Mouse (Mus musculus) G1E (cell line): ENCODE measurements around the gene Irf7. TPM values are rescaled to one million over a fixed set of nuclear protein-coding genes. Genes with fewer than 3 reads are reported as not detected.

Experiments
- ATAC-seq: 2 replicates; pipeline ENCODE4 v1.8.0; 2016; ENCODE audit warnings: mild to moderate bottlenecking; ENCODE audit not compliant: insufficient number of reproducible peaks, poor library complexity, low FRiP score, severe bottlenecking; ENCODE audit errors: extremely low read depth
- DNase-seq: peaks from one replicate; pipeline ENCODE4 v3.0.0; 2012; ENCODE audit warnings: low spot score
- H3K27me3 ChIP-seq: 2 replicates; pipeline ENCODE4 v1.6.1; 2012; ENCODE audit warnings: mild to moderate bottlenecking, low read length, inconsistent platforms; ENCODE audit not compliant: insufficient read depth
- H3K36me3 ChIP-seq: replicated peaks from 2 replicates; pipeline ENCODE3; 2012; ENCODE audit warnings: mild to moderate bottlenecking, inconsistent platforms
- H3K4me1 ChIP-seq: 2 replicates; pipeline ENCODE4 v1.6.1; 2012; ENCODE audit warnings: low read depth, low read length, inconsistent platforms, mixed read lengths; ENCODE audit not compliant: insufficient read depth
- H3K4me3 ChIP-seq: 2 replicates; pipeline ENCODE4 v1.5.1; 2012; ENCODE audit warnings: low read depth, mild to moderate bottlenecking, inconsistent platforms, low read length, moderate library complexity, mixed read lengths
- H3K9me3 ChIP-seq: replicated peaks from 2 replicates; pipeline ENCODE4 v1.6.1; 2012; ENCODE audit warnings: inconsistent platforms
- CTCF ChIP-seq: IDR thresholded peaks from 2 replicates; pipeline ENCODE4 v1.5.1; 2012; ENCODE audit warnings: low read depth, low read length, inconsistent platforms, mixed read lengths
- GATA1 ChIP-seq: IDR thresholded peaks from 2 replicates; pipeline ENCODE4 v1.6.1; 2012; ENCODE audit warnings: borderline replicate concordance, low read length, inconsistent platforms, mixed read lengths
- GATA2 ChIP-seq: IDR thresholded peaks from 2 replicates; pipeline ENCODE4 v1.6.1; 2012; ENCODE audit warnings: low read depth, low read length, inconsistent platforms, borderline replicate concordance
- POLR2AphosphoS5 ChIP-seq: IDR thresholded peaks from 2 replicates; pipeline ENCODE4 v1.6.1; 2012; ENCODE audit warnings: low read depth, low read length, inconsistent platforms; ENCODE audit not compliant: insufficient replicate concordance
- TAL1 ChIP-seq: conservative IDR thresholded peaks from 2 replicates; pipeline ENCODE4 v1.6.1; 2012; ENCODE audit warnings: low read depth, low read length, inconsistent platforms, mixed read lengths
- polyA plus RNA-seq: library from polyadenylated mRNA; stranded (reverse); fragments of >175 nt; gene quantifications from 2 replicates; pipeline ENCODE4 v1.2.3, GENCODE M21; 2012
- total RNA-seq, 2 experiments: library from RNA; stranded (forward) in 1 of 2; stranded (reverse) in 1 of 2; fragments of 200-1000 nt in 1 of 2; fragments of >200 nt in 1 of 2; fragmentation: Nextera tagmentation in 1 of 2; gene quantifications; 2 replicates each; pipeline ENCODE4 v1.2.3; 2014 to 2017

The Irf7 gene
- total and polyA plus RNA-seq, 3 experiments: 1.6 to 12.9 (median 6.8) TPM

DNA sequence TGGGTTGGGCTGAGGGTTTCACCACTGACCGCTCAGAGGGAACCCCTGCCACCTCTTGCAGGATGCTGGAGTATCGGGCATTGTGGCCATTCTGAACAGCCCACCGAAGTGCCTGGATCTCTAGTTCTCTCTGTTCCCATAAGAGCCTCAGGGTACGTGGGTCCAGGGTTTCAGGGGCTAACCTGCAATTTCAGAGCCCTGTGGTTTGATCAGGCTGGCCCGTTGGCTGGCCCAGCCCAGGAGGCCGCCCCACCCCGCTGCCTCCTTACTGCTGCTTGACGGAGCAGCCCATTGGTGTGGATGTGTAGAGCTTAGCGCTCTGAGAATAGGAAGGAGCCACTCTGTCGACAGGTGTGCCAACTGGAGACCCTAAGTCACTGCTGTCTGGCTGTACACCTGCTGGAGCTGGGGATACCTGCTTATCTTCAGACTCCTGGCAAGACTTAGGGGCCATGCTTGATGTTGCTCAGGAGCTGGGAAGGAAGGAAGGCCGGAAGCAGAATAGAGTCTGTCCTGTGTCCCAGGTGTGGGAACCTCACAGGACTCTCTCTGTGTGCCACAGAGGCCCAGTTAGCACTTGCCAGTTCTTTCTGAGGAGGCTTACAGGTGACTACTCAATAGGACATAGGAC is 52.6 kb downstream of the Irf7 start, which contains the start of gene Lmntd2:
Gene Lmntd2, minus strand, starts transcription at position 476 of the 631 bp plus-strand sequence.
- peaks cover 24% of the 10 kb centered on the region for H3K36me3 ChIP-seq
- peaks cover 51% of the 10 kb centered on the region for H3K4me1 ChIP-seq
- peak within 1 kb of the TSS; percentile 80 for H3K4me3 ChIP-seq
- ATAC-seq: no peak
- DNase-seq: no peak
- TF ChIP-seq GATA1 (no peak), POLR2AphosphoS5 (no peak), GATA2 (no peak), CTCF (no peak), TAL1 (no peak)
- peaks cover 50% of the 10 kb centered on the region for H3K27me3 ChIP-seq
- H3K9me3 ChIP-seq: no peaks in the 10 kb centered on the region

DNA sequence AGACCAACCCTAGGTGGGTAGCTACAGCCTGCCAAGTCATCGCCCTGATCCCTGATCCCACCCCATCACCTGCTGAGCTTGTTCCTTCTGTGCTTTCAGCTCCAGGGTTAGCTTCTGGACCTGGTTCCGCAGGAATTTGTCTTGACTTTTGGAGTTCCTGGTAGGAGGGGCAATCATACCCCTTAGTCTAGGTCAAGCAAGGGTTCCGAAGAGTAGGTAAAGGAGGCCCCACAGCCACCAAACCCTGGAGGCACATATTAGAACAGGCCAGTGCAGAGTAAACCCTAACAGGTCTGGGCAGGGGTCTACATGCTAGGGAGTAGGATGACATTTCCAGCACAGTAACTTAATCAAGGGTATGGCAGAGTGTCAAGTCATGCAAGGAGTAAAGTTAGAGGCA is 53.1 kb downstream of the Irf7 start:
- Histone ChIP-seq H3K36me3 (peaks cover 18% of the 10 kb centered on the region), H3K27me3 (peaks cover 56% of the 10 kb centered on the region), H3K9me3 (no peaks in the 10 kb centered on the region), H3K4me3 (no peak overlapping the region), H3K4me1 (peaks cover 45% of the 10 kb centered on the region)
- DNase-seq: no peak
- no peak for ATAC-seq
- TF ChIP-seq POLR2AphosphoS5 (no peak), CTCF (no peak), GATA1 (no peak), GATA2 (no peak), TAL1 (no peak)

Other genes with a start within 250 kb of the Irf7 start
Only the 20 nearest of the 30 such genes appear.
- 2.9 and 6.7 TPM in 2 replicates for gene Sigirr, start 165.9 kb downstream of the Irf7 start, total RNA-seq (2014; fragmentation: Nextera tagmentation)
- gene Sigirr, start 165.9 kb downstream of the Irf7 start, total RNA-seq (2017): 6.1 and 8.6 TPM in 2 replicates
- 6.2 and 6.9 TPM in 2 replicates for gene Sigirr, start 165.9 kb downstream of the Irf7 start, polyA plus RNA-seq
- gene Ano9, start 148.7 kb downstream of the Irf7 start, total RNA-seq (2014; fragmentation: Nextera tagmentation): 0.23 TPM in 1 of 2 replicates, not detected in the other
- 0.06 and 1.7 TPM in 2 replicates for gene Ano9, start 148.7 kb downstream of the Irf7 start, total RNA-seq (2017)
- gene Ano9, start 148.7 kb downstream of the Irf7 start, polyA plus RNA-seq: not detected in 2 replicates
- gene Ptdss2, start 144.1 kb downstream of the Irf7 start, total RNA-seq (2014; fragmentation: Nextera tagmentation): 10.2 and 43.3 TPM in 2 replicates
- gene Ptdss2, start 144.1 kb downstream of the Irf7 start, total RNA-seq (2017): 3.9 and 4.5 TPM in 2 replicates
- 29.4 and 45.3 TPM in 2 replicates for gene Ptdss2, start 144.1 kb downstream of the Irf7 start, polyA plus RNA-seq
- 14.7 and 16.3 TPM in 2 replicates for gene Rnh1, start 93.6 kb downstream of the Irf7 start, total RNA-seq (2014; fragmentation: Nextera tagmentation)
- 40.6 and 51.8 TPM in 2 replicates for gene Rnh1, start 93.6 kb downstream of the Irf7 start, total RNA-seq (2017)
- 3.0 and 12.6 TPM in 2 replicates for gene Rnh1, start 93.6 kb downstream of the Irf7 start, polyA plus RNA-seq
- gene Hras, start 72.5 kb downstream of the Irf7 start, total RNA-seq (2014; fragmentation: Nextera tagmentation): 30.3 and 32.7 TPM in 2 replicates
- gene Hras, start 72.5 kb downstream of the Irf7 start, total RNA-seq (2017): 29.3 and 31.5 TPM in 2 replicates
- 31.1 and 38.9 TPM in 2 replicates for gene Hras, start 72.5 kb downstream of the Irf7 start, polyA plus RNA-seq
- gene Lrrc56, start 72.3 kb downstream of the Irf7 start, total RNA-seq (2014; fragmentation: Nextera tagmentation): 2.3 and 2.8 TPM in 2 replicates
- 1.3 and 2.7 TPM in 2 replicates for gene Lrrc56, start 72.3 kb downstream of the Irf7 start, total RNA-seq (2017)
- 3.3 and 4.0 TPM in 2 replicates for gene Lrrc56, start 72.3 kb downstream of the Irf7 start, polyA plus RNA-seq
- gene Lmntd2, start 52.4 kb downstream of the Irf7 start, total RNA-seq (2014; fragmentation: Nextera tagmentation): 1.6 and 2.2 TPM in 2 replicates
- 0.52 and 0.93 TPM in 2 replicates for gene Lmntd2, start 52.4 kb downstream of the Irf7 start, total RNA-seq (2017)
- gene Lmntd2, start 52.4 kb downstream of the Irf7 start, polyA plus RNA-seq: 0.42 and 0.49 TPM in 2 replicates
- 15.6 and 51.8 TPM in 2 replicates for gene Rassf7, start 50.6 kb downstream of the Irf7 start, total RNA-seq (2014; fragmentation: Nextera tagmentation)
- gene Rassf7, start 50.6 kb downstream of the Irf7 start, total RNA-seq (2017): 4.9 and 8.9 TPM in 2 replicates
- gene Rassf7, start 50.6 kb downstream of the Irf7 start, polyA plus RNA-seq: 14.1 and 16.8 TPM in 2 replicates
- gene Phrf1, start 37.7 kb downstream of the Irf7 start, total RNA-seq (2014; fragmentation: Nextera tagmentation): 73.1 and 77.4 TPM in 2 replicates
- 45.1 and 61.4 TPM in 2 replicates for gene Phrf1, start 37.7 kb downstream of the Irf7 start, total RNA-seq (2017)
- gene Phrf1, start 37.7 kb downstream of the Irf7 start, polyA plus RNA-seq: 159 and 173 TPM in 2 replicates
- gene Cdhr5, start 10.3 kb upstream of the Irf7 start, total RNA-seq (2014; fragmentation: Nextera tagmentation): not detected in 2 replicates
- 0.05 TPM in 1 of 2 replicates, not detected in the other for gene Cdhr5, start 10.3 kb upstream of the Irf7 start, total RNA-seq (2017)
- not detected in 2 replicates for gene Cdhr5, start 10.3 kb upstream of the Irf7 start, polyA plus RNA-seq
- gene Sct, start 12.7 kb upstream of the Irf7 start, total RNA-seq (2014; fragmentation: Nextera tagmentation): not detected in 2 replicates
- gene Sct, start 12.7 kb upstream of the Irf7 start, total RNA-seq (2017): not detected in 2 replicates
- not detected in 2 replicates for gene Sct, start 12.7 kb upstream of the Irf7 start, polyA plus RNA-seq
- gene Drd4, start 25.5 kb upstream of the Irf7 start, total RNA-seq (2014; fragmentation: Nextera tagmentation): not detected in 2 replicates
- 0.38 TPM in 1 of 2 replicates, not detected in the other for gene Drd4, start 25.5 kb upstream of the Irf7 start, total RNA-seq (2017)
- not detected in 2 replicates for gene Drd4, start 25.5 kb upstream of the Irf7 start, polyA plus RNA-seq
- gene Deaf1, start 61.2 kb upstream of the Irf7 start, total RNA-seq (2014; fragmentation: Nextera tagmentation): 35.3 and 41.2 TPM in 2 replicates
- gene Deaf1, start 61.2 kb upstream of the Irf7 start, total RNA-seq (2017): 22.9 and 27.0 TPM in 2 replicates
- gene Deaf1, start 61.2 kb upstream of the Irf7 start, polyA plus RNA-seq: 55.8 and 61.7 TPM in 2 replicates
- 22.5 and 24.4 TPM in 2 replicates for gene Tmem80, start 61.3 kb upstream of the Irf7 start, total RNA-seq (2014; fragmentation: Nextera tagmentation)
- gene Tmem80, start 61.3 kb upstream of the Irf7 start, total RNA-seq (2017): 18.0 and 18.3 TPM in 2 replicates
- 8.4 and 9.0 TPM in 2 replicates for gene Tmem80, start 61.3 kb upstream of the Irf7 start, polyA plus RNA-seq
- gene Eps8l2, start 72.4 kb upstream of the Irf7 start, total RNA-seq (2014; fragmentation: Nextera tagmentation): not detected in 2 replicates
- 0.33 TPM in 1 of 2 replicates, not detected in the other for gene Eps8l2, start 72.4 kb upstream of the Irf7 start, total RNA-seq (2017)
- gene Eps8l2, start 72.4 kb upstream of the Irf7 start, polyA plus RNA-seq: not detected in 2 replicates
- 59.1 and 68.2 TPM in 2 replicates for gene Taldo1, start 125.7 kb upstream of the Irf7 start, total RNA-seq (2014; fragmentation: Nextera tagmentation)
- 514 and 659 TPM in 2 replicates for gene Taldo1, start 125.7 kb upstream of the Irf7 start, total RNA-seq (2017)
- 207 and 336 TPM in 2 replicates for gene Taldo1, start 125.7 kb upstream of the Irf7 start, polyA plus RNA-seq
- 22.6 and 30.8 TPM in 2 replicates for gene Gatd1, start 147.7 kb upstream of the Irf7 start, total RNA-seq (2014; fragmentation: Nextera tagmentation)
- 23.8 and 23.9 TPM in 2 replicates for gene Gatd1, start 147.7 kb upstream of the Irf7 start, total RNA-seq (2017)
- 15.4 and 16.5 TPM in 2 replicates for gene Gatd1, start 147.7 kb upstream of the Irf7 start, polyA plus RNA-seq
- not detected in 2 replicates for gene Cend1, start 163.0 kb upstream of the Irf7 start, total RNA-seq (2014; fragmentation: Nextera tagmentation)
- gene Cend1, start 163.0 kb upstream of the Irf7 start, total RNA-seq (2017): not detected in 2 replicates
- gene Cend1, start 163.0 kb upstream of the Irf7 start, polyA plus RNA-seq: not detected in 2 replicates
- gene Slc25a22, start 171.4 kb upstream of the Irf7 start, total RNA-seq (2014; fragmentation: Nextera tagmentation): 16.3 and 20.8 TPM in 2 replicates
- gene Slc25a22, start 171.4 kb upstream of the Irf7 start, total RNA-seq (2017): 3.7 and 3.8 TPM in 2 replicates
- gene Slc25a22, start 171.4 kb upstream of the Irf7 start, polyA plus RNA-seq: 51.8 and 54.9 TPM in 2 replicates
- 22.9 and 29.6 TPM in 2 replicates for gene Pidd1, start 177.5 kb upstream of the Irf7 start, total RNA-seq (2014; fragmentation: Nextera tagmentation)
- gene Pidd1, start 177.5 kb upstream of the Irf7 start, total RNA-seq (2017): 8.8 and 8.9 TPM in 2 replicates
- 40.1 and 59.6 TPM in 2 replicates for gene Pidd1, start 177.5 kb upstream of the Irf7 start, polyA plus RNA-seq